Mouse (Mus musculus): Measurements from ENCODE around the gene Src.

GRCm38 (mm10) chr2:157418609-157419071, 396 bp downstream of the Src start:
- TF ChIP-seq CTCF (IDR thresholded peaks at IDR 0.05; ENCODE audit: control insufficient read depth, insufficient read depth, low read length) (no peak), POLR2A (IDR thresholded peaks at IDR 0.05; ENCODE audit: borderline replicate concordance, control insufficient read depth, low read depth, low read length) (no peak)

Data from bone marrow, adult 2 months (tissue).